Mouse (Mus musculus): ENCODE measurements around the gene Lep.

Lep gene

DNA sequence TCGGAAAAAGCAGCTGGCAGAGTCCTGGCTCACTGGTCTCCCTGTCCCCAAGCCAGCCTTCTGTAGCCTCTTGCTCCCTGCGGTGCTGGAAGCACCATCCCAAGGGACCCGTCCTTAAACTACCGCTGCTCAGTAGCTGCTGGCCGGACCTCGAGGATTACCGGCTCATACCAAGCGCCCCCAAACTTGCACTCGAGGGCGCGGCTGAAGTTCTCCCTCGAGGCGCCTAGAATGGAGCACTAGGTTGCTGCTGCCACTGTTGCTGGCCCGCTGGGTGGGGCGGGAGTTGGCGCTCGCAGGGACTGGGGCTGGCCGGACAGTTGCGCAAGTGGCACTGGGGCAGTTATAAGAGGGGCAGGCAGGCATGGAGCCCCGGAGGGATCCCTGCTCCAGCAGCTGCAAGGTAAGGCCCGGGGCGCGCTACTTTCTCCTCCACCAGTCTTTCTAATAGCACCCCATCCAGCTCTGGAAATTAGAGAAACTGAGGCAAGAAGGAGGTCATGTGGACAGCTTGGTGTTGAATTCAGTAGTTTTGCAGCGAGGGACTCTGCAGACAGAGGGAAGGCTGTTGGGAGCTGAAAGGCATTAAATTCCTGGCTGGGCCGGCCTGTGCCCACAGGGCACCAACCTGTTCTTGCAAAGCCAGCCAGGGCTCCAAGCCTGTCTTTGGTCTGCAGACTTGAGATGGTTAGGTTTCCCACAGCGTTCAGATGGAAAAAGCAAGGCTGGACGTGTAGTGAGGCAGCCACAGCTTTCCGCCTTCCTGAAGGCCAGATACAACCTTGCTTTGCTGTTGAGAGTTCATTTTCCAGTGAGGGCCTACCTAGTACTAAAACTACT lies at the start of gene Lep:
TSS of gene Lep (plus strand) at position 375 of the 840 bp plus-strand sequence.
- no peak for DNase-seq (ENCODE audit: low read depth, low spot score)
- Histone ChIP-seq H3K36me3 (ENCODE audit: control insufficient read depth, insufficient read depth, low read length, poor library complexity, severe bottlenecking) (no peaks in the 10 kb centered on the region), H3K27me3 (ENCODE audit: control insufficient read depth, insufficient read depth, low read length, poor library complexity, severe bottlenecking) (no peaks in the 10 kb centered on the region)

DNA sequence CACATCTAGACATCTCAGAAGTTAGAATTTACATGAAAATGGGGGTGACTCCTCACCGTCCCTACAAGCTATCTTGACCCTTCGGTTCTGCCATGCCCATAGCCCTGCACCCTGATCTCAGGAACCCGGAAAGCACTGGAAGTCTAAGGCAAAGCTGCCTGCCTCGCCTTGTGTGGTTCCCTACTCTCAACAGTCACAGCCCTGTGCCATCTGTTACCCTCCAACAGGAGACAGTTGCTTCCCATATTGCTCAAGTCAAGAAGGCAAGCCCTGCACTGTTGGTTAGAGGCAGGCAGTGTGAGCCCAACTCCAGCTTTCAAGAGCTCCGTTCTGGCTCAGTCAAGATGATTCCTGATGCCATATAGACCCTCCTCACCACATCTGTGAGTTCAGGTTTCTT lies 48.4 kb upstream of the Lep start:
- Histone ChIP-seq H3K36me3 (ENCODE audit: control insufficient read depth, insufficient read depth, low read length, poor library complexity, severe bottlenecking) (no peaks in the 10 kb centered on the region), H3K27me3 (ENCODE audit: control insufficient read depth, insufficient read depth, low read length, poor library complexity, severe bottlenecking) (no peaks in the 10 kb centered on the region)
- no peak for DNase-seq (ENCODE audit: low read depth, low spot score)

DNA sequence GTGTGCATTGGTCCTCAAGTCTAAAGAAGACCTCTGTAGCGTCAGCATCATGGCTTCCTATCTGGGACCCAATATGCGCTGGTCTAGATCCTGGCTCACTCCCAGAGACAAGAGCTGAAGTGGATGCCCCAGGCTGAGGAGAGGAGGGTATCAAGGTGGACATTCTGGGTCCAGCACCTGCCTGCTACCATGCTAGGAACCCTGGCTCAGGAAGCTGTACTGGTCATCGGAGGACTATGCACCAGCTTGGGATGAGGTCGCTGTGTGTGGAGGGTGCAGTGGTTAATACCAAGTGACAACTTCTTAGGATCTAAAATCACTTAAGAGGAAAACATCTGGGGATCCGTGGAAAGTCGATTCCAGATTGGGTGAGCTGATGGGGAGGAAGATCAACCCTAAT lies 46.8 kb upstream of the Lep start:
- DNase-seq (ENCODE audit: low read depth, low spot score), result no peak
- H3K36me3 ChIP-seq (ENCODE audit: control insufficient read depth, insufficient read depth, low read length, poor library complexity, severe bottlenecking), result no peaks in the 10 kb centered on the region

DNA sequence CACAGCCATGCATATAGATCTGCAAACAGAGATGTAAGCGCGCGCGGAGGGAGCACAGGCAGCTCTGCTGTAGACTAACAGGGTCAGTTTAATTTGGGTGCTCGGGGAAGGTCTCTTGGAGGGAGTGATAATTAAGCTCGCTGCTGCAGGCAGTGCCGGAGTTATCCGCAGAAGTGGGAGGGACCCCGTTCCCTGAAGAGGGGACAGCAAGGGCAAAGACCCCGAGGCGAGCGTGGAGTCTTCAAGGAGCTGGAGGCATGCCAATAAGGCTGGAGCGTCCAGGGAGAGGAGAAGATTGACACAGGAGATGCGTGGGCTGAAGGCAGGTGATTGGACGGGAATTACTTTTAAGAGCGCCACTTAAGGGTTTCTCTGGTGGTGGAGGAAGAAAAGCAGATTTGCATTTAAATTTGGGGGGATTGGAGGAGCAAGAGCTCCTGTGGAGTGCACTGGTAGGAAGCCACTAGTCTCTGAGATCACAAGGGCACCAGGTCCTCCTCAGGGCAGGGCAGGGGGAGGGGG lies 43.1 kb upstream of the Lep start:
- DNase-seq (ENCODE audit: low read depth, low spot score), result no peak
- Histone ChIP-seq H3K36me3 (ENCODE audit: control insufficient read depth, insufficient read depth, low read length, poor library complexity, severe bottlenecking) (no peaks in the 10 kb centered on the region), H3K27me3 (ENCODE audit: control insufficient read depth, insufficient read depth, low read length, poor library complexity, severe bottlenecking) (no peaks in the 10 kb centered on the region)

More for the DNA sequence above, 46.8 kb upstream of the Lep start:
- H3K27me3 ChIP-seq (ENCODE audit: control insufficient read depth, insufficient read depth, low read length, poor library complexity, severe bottlenecking), result no peaks in the 10 kb centered on the region

DNA sequence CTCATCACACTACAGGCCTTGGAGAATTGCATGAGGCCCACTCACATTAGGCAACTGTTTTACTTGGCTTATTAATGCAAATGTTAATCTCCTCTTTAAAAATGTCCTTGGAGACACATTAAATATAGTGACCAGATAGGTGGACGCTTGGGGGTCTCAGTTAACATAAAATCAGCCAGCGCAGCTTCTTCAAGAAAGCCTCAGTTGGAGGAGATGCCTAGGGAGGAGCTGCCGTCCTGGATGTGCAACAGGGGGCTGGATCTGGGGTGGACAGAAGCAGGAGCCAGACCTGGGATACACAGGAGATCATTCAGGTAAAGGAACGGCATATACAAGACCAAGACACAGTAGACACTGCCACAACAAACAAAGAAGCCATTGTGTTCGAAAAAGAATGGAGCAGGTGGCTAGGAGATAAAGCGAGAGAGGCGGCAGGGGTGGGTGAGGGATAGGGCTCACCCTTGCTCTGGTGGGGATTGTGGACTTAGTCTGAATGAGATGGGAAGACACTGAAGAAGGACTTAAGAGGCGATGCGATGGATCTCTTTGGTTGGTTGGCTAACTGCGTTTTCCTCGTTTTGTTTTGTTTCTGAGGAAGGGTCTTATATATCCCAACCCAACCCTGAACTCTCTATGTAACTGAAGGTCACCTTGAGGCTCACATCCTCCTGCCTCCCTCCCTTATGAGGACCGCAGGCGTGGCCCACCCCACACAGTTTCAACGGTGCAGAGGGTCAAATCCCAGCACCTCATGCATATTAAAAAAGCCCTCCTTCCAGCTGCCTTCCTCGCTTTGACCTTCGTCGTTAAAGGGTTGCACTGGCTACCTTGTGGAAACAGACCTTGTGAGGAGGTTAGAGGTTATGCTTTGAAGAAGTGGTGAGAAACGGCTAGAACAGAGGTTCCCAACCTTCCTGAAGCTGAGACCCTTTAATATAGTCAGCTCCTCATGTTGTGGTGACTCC lies 40.0 kb upstream of the Lep start:
- Histone ChIP-seq H3K36me3 (ENCODE audit: control insufficient read depth, insufficient read depth, low read length, poor library complexity, severe bottlenecking) (no peaks in the 10 kb centered on the region), H3K27me3 (ENCODE audit: control insufficient read depth, insufficient read depth, low read length, poor library complexity, severe bottlenecking) (no peaks in the 10 kb centered on the region)
- DNase-seq (ENCODE audit: low read depth, low spot score), result no peak

DNA sequence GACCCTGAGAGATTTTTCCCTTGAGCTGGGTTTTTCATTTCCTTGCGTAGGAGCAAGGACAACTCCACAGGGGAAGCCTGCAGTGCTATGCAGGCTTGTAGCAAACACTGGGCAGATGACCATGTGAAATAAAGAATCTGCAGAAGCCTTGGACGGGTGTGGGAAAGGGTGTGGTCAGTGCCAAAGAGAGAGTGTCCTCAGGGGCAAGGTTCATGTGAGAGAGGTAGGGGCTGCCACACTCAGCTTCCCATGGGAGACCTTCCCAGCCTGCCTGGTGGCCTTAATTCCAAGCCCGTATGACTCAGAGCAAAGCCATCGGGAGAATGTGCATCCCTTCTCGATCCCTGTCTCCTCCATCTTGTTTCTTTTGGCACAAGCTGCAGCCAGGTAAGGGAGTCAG lies 39.1 kb upstream of the Lep start:
- DNase-seq (ENCODE audit: low read depth, low spot score), result no peak
- Histone ChIP-seq H3K27me3 (ENCODE audit: control insufficient read depth, insufficient read depth, low read length, poor library complexity, severe bottlenecking) (no peaks in the 10 kb centered on the region), H3K36me3 (ENCODE audit: control insufficient read depth, insufficient read depth, low read length, poor library complexity, severe bottlenecking) (no peaks in the 10 kb centered on the region)

DNA sequence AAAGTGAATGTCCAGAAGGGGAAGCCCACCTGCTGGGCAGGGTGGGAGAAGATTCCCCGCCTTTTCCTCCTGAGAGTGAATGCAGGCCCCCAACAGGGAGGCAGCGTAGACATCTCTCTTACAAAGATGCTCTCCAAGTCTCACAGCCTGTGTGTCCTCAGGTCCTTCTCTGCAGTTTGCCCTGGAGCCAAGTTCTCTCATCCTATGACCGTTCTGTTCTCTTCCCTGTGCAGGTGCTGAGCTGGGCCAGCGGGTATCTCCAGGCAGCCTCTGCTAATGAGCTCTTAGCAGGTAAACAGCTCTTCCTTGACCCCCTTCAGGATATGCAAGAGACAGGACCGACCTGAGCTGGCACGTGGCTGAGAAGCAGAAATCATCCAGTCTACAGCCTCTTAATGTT lies 38.5 kb upstream of the Lep start:
- Histone ChIP-seq H3K36me3 (ENCODE audit: control insufficient read depth, insufficient read depth, low read length, poor library complexity, severe bottlenecking) (no peaks in the 10 kb centered on the region), H3K27me3 (ENCODE audit: control insufficient read depth, insufficient read depth, low read length, poor library complexity, severe bottlenecking) (no peaks in the 10 kb centered on the region)
- DNase-seq (ENCODE audit: low read depth, low spot score), result no peak

DNA sequence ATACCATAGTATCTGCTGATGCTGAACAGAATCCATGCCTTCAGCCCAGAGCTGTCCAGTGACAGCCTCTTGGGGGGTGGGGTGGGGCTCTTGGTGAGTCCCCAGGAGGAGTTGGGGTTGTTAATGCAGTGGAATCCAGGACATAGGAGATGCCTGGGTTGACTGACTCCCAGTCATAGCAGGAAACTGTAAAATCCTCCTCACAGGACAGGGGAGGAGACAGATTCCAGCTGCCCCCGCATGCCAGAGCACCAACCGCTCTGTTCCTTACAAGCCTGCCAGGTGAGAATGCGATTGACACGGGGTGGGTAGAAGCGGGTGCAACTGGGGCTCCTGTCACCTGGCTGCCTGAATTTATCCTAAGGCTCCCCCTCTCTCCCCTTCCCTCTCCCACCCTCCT lies 37.9 kb upstream of the Lep start:
- Histone ChIP-seq H3K36me3 (ENCODE audit: control insufficient read depth, insufficient read depth, low read length, poor library complexity, severe bottlenecking) (no peaks in the 10 kb centered on the region), H3K27me3 (ENCODE audit: control insufficient read depth, insufficient read depth, low read length, poor library complexity, severe bottlenecking) (no peaks in the 10 kb centered on the region)
- DNase-seq (ENCODE audit: low read depth, low spot score), result no peak

DNA sequence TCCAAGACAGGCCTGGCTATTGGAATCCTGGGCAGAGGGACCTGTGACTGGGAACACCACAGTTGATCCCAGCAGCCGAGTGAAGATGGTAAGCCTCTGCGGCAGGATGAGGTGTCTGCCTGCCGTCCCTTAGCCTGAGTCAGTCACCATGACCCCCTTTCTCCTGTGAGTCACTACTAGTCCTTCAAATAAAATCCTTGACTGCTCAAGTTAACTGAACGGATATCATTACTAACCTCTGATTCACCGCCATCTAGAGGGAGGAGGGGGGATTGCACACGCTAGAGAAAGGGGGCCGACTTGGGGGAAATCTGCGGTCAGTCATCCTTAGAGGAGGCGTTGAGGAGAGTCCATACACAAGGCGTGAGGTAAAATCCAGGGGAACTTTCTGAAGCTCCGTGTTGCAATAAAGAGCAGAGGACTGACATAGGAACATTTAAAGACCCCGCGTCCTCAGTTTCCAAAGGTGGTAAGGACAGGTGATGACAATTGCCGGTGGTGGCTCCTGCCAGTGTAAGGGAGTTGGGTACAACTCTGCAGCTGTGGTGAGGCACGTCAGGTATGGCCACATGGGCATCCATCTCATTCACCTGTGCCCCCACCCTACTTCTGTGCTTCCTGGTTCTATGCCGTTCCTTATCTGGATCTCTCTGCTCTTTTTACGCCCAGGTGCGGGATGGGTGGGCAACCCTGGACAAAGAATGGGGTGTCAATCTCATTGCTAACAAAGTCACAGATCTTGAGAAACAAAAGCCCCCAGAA lies 36.6 kb upstream of the Lep start:
- peak; percentile 49 for DNase-seq (ENCODE audit: low read depth, low spot score)
- H3K27me3 ChIP-seq (ENCODE audit: control insufficient read depth, insufficient read depth, low read length, poor library complexity, severe bottlenecking), result no peaks in the 10 kb centered on the region
- H3K36me3 ChIP-seq (ENCODE audit: control insufficient read depth, insufficient read depth, low read length, poor library complexity, severe bottlenecking), result no peaks in the 10 kb centered on the region

DNA sequence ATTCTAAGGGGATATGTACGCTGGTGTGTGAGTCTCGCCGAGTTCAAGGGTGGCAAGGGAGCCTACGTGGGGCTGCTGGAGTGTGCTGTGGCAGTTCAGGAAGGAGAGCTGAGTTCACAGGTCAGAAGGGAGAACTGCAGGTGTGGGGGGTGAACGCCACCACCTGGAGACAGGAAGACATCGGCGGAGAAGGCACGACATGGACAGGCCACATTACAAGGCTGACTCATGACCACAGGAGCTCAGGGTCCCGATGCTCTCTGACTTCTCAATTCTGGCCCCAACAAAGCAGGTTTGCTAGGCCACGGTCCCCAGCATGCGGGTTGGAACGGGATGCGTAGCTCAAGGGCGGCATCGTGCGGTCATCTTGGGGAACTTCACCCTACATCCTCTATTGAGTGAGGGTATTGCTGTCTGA lies 36.0 kb upstream of the Lep start:
- no peaks in the 10 kb centered on the region for H3K27me3 ChIP-seq (ENCODE audit: control insufficient read depth, insufficient read depth, low read length, poor library complexity, severe bottlenecking)
- DNase-seq (ENCODE audit: low read depth, low spot score), result peak; percentile 71
- H3K36me3 ChIP-seq (ENCODE audit: control insufficient read depth, insufficient read depth, low read length, poor library complexity, severe bottlenecking), result no peaks in the 10 kb centered on the region

DNA sequence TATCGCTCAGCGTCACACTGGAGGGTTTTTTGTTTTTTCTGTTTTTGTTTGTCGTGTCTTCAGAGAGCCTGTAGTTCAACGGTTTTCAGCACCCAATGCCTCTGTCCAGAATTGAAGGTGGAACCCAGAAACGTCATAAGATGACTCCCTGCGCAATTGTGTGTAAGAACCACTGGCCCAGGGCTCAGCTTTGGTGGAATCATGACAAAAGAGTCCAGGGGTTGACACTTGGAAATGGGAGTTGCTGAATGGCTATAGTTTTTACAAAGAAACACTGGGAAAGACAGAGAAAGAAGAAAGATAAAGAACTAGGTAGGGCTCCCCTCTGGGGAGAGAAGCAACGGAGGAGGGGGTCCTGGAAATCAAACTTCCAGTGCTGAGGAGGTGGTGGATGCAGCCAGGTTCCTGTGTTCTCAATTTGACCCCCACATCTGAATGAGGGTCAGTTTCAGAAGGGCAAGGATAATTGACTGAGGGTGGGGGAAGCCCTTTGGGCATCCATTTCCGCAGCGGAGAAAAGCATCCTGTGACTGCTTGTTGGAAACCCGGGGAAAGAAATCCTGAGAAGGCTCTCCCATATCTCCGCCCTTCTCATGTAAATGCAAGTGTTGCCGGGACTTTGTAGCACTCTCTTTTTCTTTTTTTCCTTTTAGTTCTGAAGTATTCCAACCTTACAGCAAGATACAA lies 34.1 kb upstream of the Lep start:
- H3K27me3 ChIP-seq (ENCODE audit: control insufficient read depth, insufficient read depth, low read length, poor library complexity, severe bottlenecking), result no peaks in the 10 kb centered on the region

DNA sequence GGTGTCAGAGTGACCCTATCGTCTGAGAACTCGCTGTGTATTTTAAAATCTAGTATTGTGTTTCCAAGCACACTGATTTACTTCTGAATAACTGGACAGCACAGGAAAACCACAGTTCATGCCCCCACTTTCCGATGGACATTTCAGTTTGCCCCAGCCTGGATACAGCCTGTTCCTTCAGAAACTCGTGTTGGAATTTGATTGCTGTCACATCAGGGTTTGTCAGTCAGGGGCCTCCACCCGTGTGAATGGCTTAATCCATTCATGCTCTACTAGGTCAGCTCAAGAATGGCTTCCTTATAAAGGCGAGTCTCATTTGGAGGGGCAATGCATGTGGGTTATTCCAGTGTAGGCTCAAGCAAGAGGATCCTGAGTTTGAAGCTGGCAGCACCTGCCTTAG lies 33.3 kb upstream of the Lep start:
- no peaks in the 10 kb centered on the region for H3K27me3 ChIP-seq (ENCODE audit: control insufficient read depth, insufficient read depth, low read length, poor library complexity, severe bottlenecking)
- DNase-seq (ENCODE audit: low read depth, low spot score), result no peak
- H3K36me3 ChIP-seq (ENCODE audit: control insufficient read depth, insufficient read depth, low read length, poor library complexity, severe bottlenecking), result no peaks in the 10 kb centered on the region

More for the DNA sequence above, 34.1 kb upstream of the Lep start:
- H3K36me3 ChIP-seq (ENCODE audit: control insufficient read depth, insufficient read depth, low read length, poor library complexity, severe bottlenecking), result no peaks in the 10 kb centered on the region
- no peak for DNase-seq (ENCODE audit: low read depth, low spot score)

DNA sequence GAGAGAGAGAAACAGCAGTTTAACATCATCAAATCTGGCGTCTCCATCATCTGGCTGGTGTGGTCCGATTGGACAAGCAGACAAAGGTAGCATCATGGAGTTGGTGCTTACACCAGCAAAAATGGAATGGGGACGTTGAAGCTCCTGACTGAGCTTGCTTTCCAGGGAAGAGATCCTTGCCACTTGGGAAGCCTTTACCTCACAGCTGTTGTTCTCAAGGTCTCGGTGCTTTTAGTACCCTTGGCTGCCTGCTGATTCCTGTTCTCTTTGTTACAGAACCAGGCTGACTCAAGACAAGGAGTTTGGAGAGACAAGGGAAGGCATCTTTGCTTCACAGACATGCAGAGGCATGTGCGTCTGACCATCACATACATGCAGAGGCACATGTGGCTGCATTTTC lies 31.9 kb upstream of the Lep start:
- no peaks in the 10 kb centered on the region for H3K27me3 ChIP-seq (ENCODE audit: control insufficient read depth, insufficient read depth, low read length, poor library complexity, severe bottlenecking)
- no peak for DNase-seq (ENCODE audit: low read depth, low spot score)

DNA sequence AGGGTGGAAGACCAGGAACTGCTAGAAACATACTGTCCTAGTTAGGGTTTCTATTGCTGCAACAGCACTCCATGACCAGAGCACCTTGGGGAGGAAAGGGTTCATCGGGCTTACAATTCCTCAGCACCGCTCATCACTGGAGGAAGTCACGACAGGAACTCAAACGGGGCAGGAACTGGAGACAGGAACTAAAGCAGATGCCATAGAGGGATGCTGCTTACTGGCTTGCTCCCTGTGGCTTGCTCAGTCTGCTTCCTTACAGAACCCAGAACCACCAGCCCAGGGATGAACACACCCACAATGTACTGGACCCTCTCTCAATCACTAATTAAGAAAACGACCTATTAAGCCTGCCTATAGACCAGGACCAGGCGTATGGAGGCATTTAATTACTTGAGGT lies 30.5 kb upstream of the Lep start:
- Histone ChIP-seq H3K36me3 (ENCODE audit: control insufficient read depth, insufficient read depth, low read length, poor library complexity, severe bottlenecking) (no peaks in the 10 kb centered on the region), H3K27me3 (ENCODE audit: control insufficient read depth, insufficient read depth, low read length, poor library complexity, severe bottlenecking) (no peaks in the 10 kb centered on the region)
- DNase-seq (ENCODE audit: low read depth, low spot score), result no peak

More for the DNA sequence above, 31.9 kb upstream of the Lep start:
- no peaks in the 10 kb centered on the region for H3K36me3 ChIP-seq (ENCODE audit: control insufficient read depth, insufficient read depth, low read length, poor library complexity, severe bottlenecking)

Measured in splenic B cell, adult 2 months (primary cell).